In genomic region chr1:172482518-172483360, GRCm38 (mm10) we compare ENCODE assay signal across 8 mouse cellular contexts. TPM values are rescaled to one million over a fixed set of nuclear protein-coding genes. Genes with fewer than 3 reads are reported as not detected.
DNase-seq lines count a peak whose midpoint lies in the region; ATAC-seq and TF ChIP-seq lines count a peak whose summit lies in the region.

No protein-coding gene starts in this region.

- 34% methylated on average over 12 of the region's 12 CpGs for whole genome bisulfite sequencing in heart, adult 2 months
- 6% methylated on average over 12 of the region's 12 CpGs for WGBS in embryonic facial prominence, embryonic 14.5 days
- WGBS in kidney, adult 2 months: 28% methylated on average over 12 of the region's 12 CpGs
- 2% methylated on average over 12 of the region's 12 CpGs for WGBS in midbrain, embryonic 14.5 days

- H3K4me2 ChIP-seq in embryonic facial prominence, embryonic 14.5 days (ENCODE audit: low read depth, low read length): peak overlapping the region; percentile 78
- H3K4me2 ChIP-seq in midbrain, embryonic 14.5 days (ENCODE audit: low read length): peak overlapping the region; percentile 86

- no peak overlapping the region for H3K27ac ChIP-seq in heart, adult 2 months
- peak overlapping the region; percentile 75 for H3K27ac ChIP-seq in embryonic facial prominence, embryonic 14.5 days (replicated peaks; ENCODE audit: low read depth, low read length)
- H3K27ac ChIP-seq in kidney, adult 2 months (ENCODE audit: insufficient read depth, low read depth, low read length): no peak overlapping the region
- peak overlapping the region; percentile 78 for H3K27ac ChIP-seq in midbrain, embryonic 14.5 days (replicated peaks; ENCODE audit: low read depth, low read length)

- no peaks in the 10 kb centered on the region for H3K4me1 ChIP-seq in heart, adult 2 months (ENCODE audit: control insufficient read depth, insufficient read depth, low read length)
- H3K4me1 ChIP-seq in embryonic facial prominence, embryonic 14.5 days (ENCODE audit: control insufficient read depth, insufficient read depth, low read length): peaks cover 13% of the 10 kb centered on the region
- H3K4me1 ChIP-seq in kidney, adult 2 months (ENCODE audit: control insufficient read depth, insufficient read depth, low read length): no peaks in the 10 kb centered on the region
- peaks cover 54% of the 10 kb centered on the region for H3K4me1 ChIP-seq in midbrain, embryonic 14.5 days (ENCODE audit: control insufficient read depth, insufficient read depth, low read length)

- TF ChIP-seq EP300 in heart, adult 2 months (IDR thresholded peaks at IDR 0.05; ENCODE audit: insufficient read depth, low read depth, low read length): no peak

- no peak overlapping the region for H3K9ac ChIP-seq in heart, adult 2 months (ENCODE audit: low read depth, low read length)
- peak overlapping the region; percentile 69 for H3K9ac ChIP-seq in embryonic facial prominence, embryonic 14.5 days (ENCODE audit: low read depth, low read length)
- H3K9ac ChIP-seq in midbrain, embryonic 14.5 days (replicated peaks; ENCODE audit: low read length): peak overlapping the region; percentile 81

- TF ChIP-seq CTCF in heart, adult 2 months (IDR thresholded peaks at IDR 0.05): no peak
- TF ChIP-seq CTCF in kidney, adult 2 months (conservative IDR thresholded peaks at IDR 0.05; ENCODE audit: insufficient read depth, insufficient read length, low read depth, low read length): no peak

- intact Hi-C loops in heart, adult 2 months (cut with DNase I): loop anchor here (5.0 to 10.0 kb wide), 2 partner anchors 135 to 458 kb away; partner anchors contain the start of gene Vangl2

- DNase-seq in heart, adult 2 months: no peak
- DNase-seq in heart, adult 18-20 months: no peak
- no peak for DNase-seq in embryonic facial prominence, embryonic 14.5 days (ENCODE audit: low spot score)
- peak; percentile 69 for DNase-seq in kidney, adult 2 months
- peak; percentile 55 for DNase-seq in midbrain, embryonic 14.5 days
- no peak for DNase-seq in urinary bladder, postnatal 25 days (ENCODE audit: low spot score)
- DNase-seq in layer of hippocampus, adult 9-10 months (ENCODE audit: low spot score): no peak
- no peak for DNase-seq in left cerebral cortex, adult 18-20 months (ENCODE audit: low spot score in 2 of 2)

- no peak for ATAC-seq in embryonic facial prominence, embryonic 14.5 days (ENCODE audit: low read depth)
- peak; percentile 18; the same call in 1 of the 2 replicates for ATAC-seq in midbrain, embryonic 14.5 days (ENCODE audit: low FRiP score, low TSS enrichment)

- H3K79me2 ChIP-seq in heart, adult 2 months (replicated peaks; ENCODE audit: control insufficient read depth, insufficient read depth, low read length): no peaks in the 10 kb centered on the region

- TF ChIP-seq POLR2A in heart, adult 2 months (IDR thresholded peaks at IDR 0.05; ENCODE audit: insufficient read depth, low read depth, low read length): no peak
- no peak for TF ChIP-seq POLR2A in kidney, adult 2 months (IDR thresholded peaks at IDR 0.05; ENCODE audit: low read depth, low read length)

- H3K27me3 ChIP-seq in heart, adult 2 months (ENCODE audit: control insufficient read depth, insufficient read depth, low read length): no peaks in the 10 kb centered on the region
- no peaks in the 10 kb centered on the region for H3K27me3 ChIP-seq in embryonic facial prominence, embryonic 14.5 days (replicated peaks; ENCODE audit: control insufficient read depth, insufficient read depth, low read length)
- no peaks in the 10 kb centered on the region for H3K27me3 ChIP-seq in kidney, adult 2 months (replicated peaks; ENCODE audit: control insufficient read depth, insufficient read depth, low read length)
- H3K27me3 ChIP-seq in midbrain, embryonic 14.5 days (ENCODE audit: control insufficient read depth, insufficient read depth, low read length): no peaks in the 10 kb centered on the region

- no peaks in the 10 kb centered on the region for H3K9me3 ChIP-seq in embryonic facial prominence, embryonic 14.5 days (ENCODE audit: control insufficient read depth, low read length)
- no peaks in the 10 kb centered on the region for H3K9me3 ChIP-seq in midbrain, embryonic 14.5 days (ENCODE audit: control insufficient read depth, low read length)

- H3K4me3 ChIP-seq in heart, adult 2 months: peak overlapping the region; percentile 36
- H3K4me3 ChIP-seq in embryonic facial prominence, embryonic 14.5 days (ENCODE audit: low read depth, low read length): peak overlapping the region; percentile 70
- H3K4me3 ChIP-seq in kidney, adult 2 months (ENCODE audit: insufficient read depth, low read depth, low read length): peak overlapping the region; percentile 51; the same call in 1 of the 2 replicates
- peak overlapping the region; percentile 72 for H3K4me3 ChIP-seq in midbrain, embryonic 14.5 days (replicated peaks; ENCODE audit: low read depth, low read length)

- no peaks in the 10 kb centered on the region for H3K36me3 ChIP-seq in heart, adult 2 months (ENCODE audit: control insufficient read depth, insufficient read depth, low read length)
- H3K36me3 ChIP-seq in embryonic facial prominence, embryonic 14.5 days (ENCODE audit: control insufficient read depth, insufficient read depth, low read length): no peaks in the 10 kb centered on the region
- no peaks in the 10 kb centered on the region for H3K36me3 ChIP-seq in kidney, adult 2 months (ENCODE audit: control insufficient read depth, insufficient read depth, low read length)
- peaks cover 4% of the 10 kb centered on the region; the same call in 1 of the 2 replicates for H3K36me3 ChIP-seq in midbrain, embryonic 14.5 days (ENCODE audit: control insufficient read depth, insufficient read depth, low read length)

RNA-seq across cellular contexts. Expression of gene Igsf9, which starts 1.2 kb away (rescaled TPM):
- under 1 TPM; 0.36 to 0.47 TPM for total RNA-seq in heart, adult 2 months (2021)
- polyA plus RNA-seq in heart, adult 2 months (2012; rRNA removed): 2.1 and 3.8 TPM in 2 replicates
- under 1 TPM; 0.28 to 0.45 TPM for total RNA-seq in heart, adult 18-20 months (2021)
- 21.4 and 26.3 TPM in 2 replicates for polyA plus RNA-seq in embryonic facial prominence, embryonic 14.5 days (2014; fragmentation: Nextera tagmentation; extraction: Ambion mirVana)
- polyA plus RNA-seq in kidney, adult 2 months (2012; rRNA removed): 15.4 and 20.7 TPM in 2 replicates
- polyA plus RNA-seq in midbrain, embryonic 14.5 days (2014; fragmentation: Nextera tagmentation; extraction: Ambion mirVana): 49.6 and 52.6 TPM in 2 replicates
- 1 to 10 TPM; 6.3 to 7.0 TPM for total RNA-seq in left cerebral cortex, adult 18-20 months (2021)

RNA-seq across cellular contexts. Expression of gene Slamf9, which starts 7.6 kb away (rescaled TPM):
- 1 to 10 TPM; 1.2 to 2.3 TPM for total RNA-seq in heart, adult 2 months (2021)
- 6.8 and 7.0 TPM in 2 replicates for polyA plus RNA-seq in heart, adult 2 months (2012; rRNA removed)
- total RNA-seq in heart, adult 18-20 months (2021): 1 to 10 TPM; 1.2 to 2.2 TPM
- 0.68 and 0.77 TPM in 2 replicates for polyA plus RNA-seq in embryonic facial prominence, embryonic 14.5 days (2014; fragmentation: Nextera tagmentation; extraction: Ambion mirVana)
- polyA plus RNA-seq in kidney, adult 2 months (2012; rRNA removed): 19.2 and 20.2 TPM in 2 replicates
- 0.32 TPM in 1 of 2 replicates, not detected in the other for polyA plus RNA-seq in midbrain, embryonic 14.5 days (2014; fragmentation: Nextera tagmentation; extraction: Ambion mirVana)
- 1 to 10 TPM in 1 of 2 experiments, under 1 TPM in 1; 0.61 to 1.0 TPM for total RNA-seq in left cerebral cortex, adult 18-20 months (2021)

RNA-seq across cellular contexts. Expression of gene Tagln2, which starts 17.1 kb away (rescaled TPM):
- total RNA-seq in heart, adult 2 months (2021): 10 to 100 TPM; 65.5 to 77.8 TPM
- polyA plus RNA-seq in heart, adult 2 months (2012; rRNA removed): 131 and 152 TPM in 2 replicates
- total RNA-seq in heart, adult 18-20 months (2021): 10 to 100 TPM; 56.8 to 58.8 TPM
- polyA plus RNA-seq in embryonic facial prominence, embryonic 14.5 days (2014; fragmentation: Nextera tagmentation; extraction: Ambion mirVana): 192 and 231 TPM in 2 replicates
- 202 and 286 TPM in 2 replicates for polyA plus RNA-seq in kidney, adult 2 months (2012; rRNA removed)
- 25.7 and 43.5 TPM in 2 replicates for polyA plus RNA-seq in midbrain, embryonic 14.5 days (2014; fragmentation: Nextera tagmentation; extraction: Ambion mirVana)
- total RNA-seq in left cerebral cortex, adult 18-20 months (2021): 10 to 100 TPM in 1 of 2 experiments, 1 to 10 TPM in 1; 8.2 to 12.3 TPM

RNA-seq across cellular contexts. Expression of gene Cfap45, which starts 37.9 kb away (rescaled TPM):
- total RNA-seq in heart, adult 2 months (2021): under 1 TPM; 0.39 to 0.52 TPM
- 0.26 and 0.53 TPM in 2 replicates for polyA plus RNA-seq in heart, adult 2 months (2012; rRNA removed)
- 1 to 10 TPM in 1 of 2 experiments, not detected in 1; 1.2 TPM for total RNA-seq in heart, adult 18-20 months (2021)
- 6.5 and 8.9 TPM in 2 replicates for polyA plus RNA-seq in embryonic facial prominence, embryonic 14.5 days (2014; fragmentation: Nextera tagmentation; extraction: Ambion mirVana)
- 0.33 and 0.79 TPM in 2 replicates for polyA plus RNA-seq in kidney, adult 2 months (2012; rRNA removed)
- polyA plus RNA-seq in midbrain, embryonic 14.5 days (2014; fragmentation: Nextera tagmentation; extraction: Ambion mirVana): 1.9 and 2.2 TPM in 2 replicates
- total RNA-seq in left cerebral cortex, adult 18-20 months (2021): 1 to 10 TPM; 2.9 to 4.2 TPM

Comparison
In these comparisons a context has a peak if more than half of its experiments do, and no peak if none do; other contexts are left out.
1. DNase-seq: peak in kidney, adult 2 months (single experiment) and midbrain, embryonic 14.5 days (single experiment); none in heart, adult 2 months (0 of 2), heart, adult 18-20 months (0 of 2), embryonic facial prominence, embryonic 14.5 days (single experiment), urinary bladder, postnatal 25 days (single experiment), layer of hippocampus, adult 9-10 months (single experiment) and left cerebral cortex, adult 18-20 months (0 of 2).
2. H3K27ac ChIP-seq: peak in embryonic facial prominence, embryonic 14.5 days (single experiment) and midbrain, embryonic 14.5 days (single experiment); none in heart, adult 2 months (single experiment) and kidney, adult 2 months (single experiment).
3. Peak in every context shown above with its lines, with median percentiles within 50 percentile points of each other: H3K4me3 ChIP-seq.